33 mouse cellular contexts compared by ENCODE assay signal in the genomic region with DNA sequence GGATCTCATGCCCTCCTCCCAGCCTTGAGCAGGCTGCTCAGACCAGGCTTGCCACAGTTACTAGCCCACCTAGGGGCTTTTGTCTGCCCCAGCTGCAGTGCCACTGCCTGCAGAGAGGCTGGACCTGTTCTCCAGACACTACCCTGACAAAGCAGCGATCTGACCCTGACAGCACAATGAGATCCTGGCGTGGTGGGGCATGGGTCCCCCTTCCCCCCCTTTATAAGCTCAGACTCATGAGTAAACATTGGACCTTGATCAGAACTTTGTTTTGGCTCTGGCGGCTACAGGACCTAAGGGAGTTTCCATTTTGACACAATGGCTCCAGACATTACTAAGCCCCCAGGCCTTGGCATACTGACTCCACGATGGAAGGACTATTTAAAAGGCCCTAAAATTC. TPM values are rescaled to one million over a fixed set of nuclear protein-coding genes. Genes with fewer than 3 reads are reported as not detected.
DNase-seq lines count a peak whose midpoint lies in the region; ATAC-seq and TF ChIP-seq lines count a peak whose summit lies in the region.
"Had no signal": no experiment of that assay in that cellular context is flagged by ENCODE, and none has a peak within 500 bp of the region (broad histone marks: within the 10 kb centered on the region; RNA-seq: fewer than 3 reads in every experiment).

No protein-coding gene starts in this region.

- no peaks in the 10 kb centered on the region for H3K9me3 ChIP-seq in forebrain, embryonic 13.5 days (replicated peaks)
- H3K9me3 ChIP-seq in forebrain, embryonic 16.5 days (ENCODE audit: control insufficient read depth, low read length), result no peaks in the 10 kb centered on the region
- no peaks in the 10 kb centered on the region for H3K9me3 ChIP-seq in midbrain, embryonic 11.5 days (ENCODE audit: control insufficient read depth, low read length)
- no peaks in the 10 kb centered on the region for H3K9me3 ChIP-seq in midbrain, postnatal 0 days (ENCODE audit: low read length)
- H3K9me3 ChIP-seq: embryonic facial prominence, embryonic 13.5 days; heart, embryonic 13.5 days; hindbrain, embryonic 12.5 days; limb, embryonic 12.5 days; neural tube, embryonic 15.5 days; stomach, embryonic 15.5 days had no signal

- DNase-seq in midbrain, embryonic 11.5 days (ENCODE audit: low spot score, missing footprints), result peak; percentile 78
- DNase-seq in midbrain, postnatal 0 days (ENCODE audit: low spot score), result no peak
- DNase-seq in Muller cell, postnatal 12 days (ENCODE audit: inconsistent ontology term), result peak; percentile 24
- DNase-seq in heart, adult 8-10 months (ENCODE audit: low spot score), result no peak
- DNase-seq in left cerebral cortex, postnatal 14 days (ENCODE audit: low spot score in 2 of 2), result no peak
- DNase-seq: adrenal gland, postnatal 14 days; cerebellum, adult 18-20 months; cerebellum, postnatal 10 days; forebrain, postnatal 0 days; heart, adult 2 months; heart, postnatal 10 days; kidney, postnatal 25 days; liver, postnatal 0 days; lung, postnatal 4 days; retina, postnatal 1 day; right cerebral cortex, postnatal 25 days; thymus, postnatal 14 days had no signal

- intact Hi-C loops in left cerebral cortex, postnatal 14 days (cut with DNase I), result no loop called here

- TF ChIP-seq CTCF in midbrain, postnatal 0 days (IDR thresholded peaks at IDR 0.05), result no peak

- H3K9ac ChIP-seq in forebrain, embryonic 13.5 days, result peak overlapping the region; percentile 2; the same call in 1 of the 2 replicates
- no peak overlapping the region for H3K9ac ChIP-seq in forebrain, embryonic 16.5 days (replicated peaks; ENCODE audit: low read depth, low read length)
- H3K9ac ChIP-seq in midbrain, embryonic 11.5 days (ENCODE audit: low read length), result no peak overlapping the region
- H3K9ac ChIP-seq in midbrain, postnatal 0 days (replicated peaks; ENCODE audit: low read length, poor library complexity, severe bottlenecking), result no peak overlapping the region
- H3K9ac ChIP-seq: embryonic facial prominence, embryonic 13.5 days; forebrain, postnatal 0 days; heart, embryonic 13.5 days; hindbrain, embryonic 12.5 days; limb, embryonic 12.5 days; liver, postnatal 0 days; neural tube, embryonic 15.5 days; stomach, embryonic 15.5 days had no signal

- no peak overlapping the region for H3K27ac ChIP-seq in forebrain, embryonic 13.5 days
- no peak overlapping the region for H3K27ac ChIP-seq in forebrain, embryonic 16.5 days (ENCODE audit: low read length)
- no peak overlapping the region for H3K27ac ChIP-seq in midbrain, embryonic 11.5 days (ENCODE audit: low read depth, low read length)
- H3K27ac ChIP-seq in midbrain, postnatal 0 days (ENCODE audit: low read depth, low read length), result no peak overlapping the region
- H3K27ac ChIP-seq: embryonic facial prominence, embryonic 13.5 days; forebrain, embryonic 10.5 days; heart, adult 2 months; heart, embryonic 13.5 days; hindbrain, embryonic 12.5 days; limb, embryonic 12.5 days; neural tube, embryonic 15.5 days; stomach, embryonic 15.5 days had no signal

- 13% methylated on average over 4 of the region's 4 CpGs for WGBS in forebrain, embryonic 13.5 days
- WGBS in forebrain, embryonic 16.5 days, result 5% methylated on average over 4 of the region's 4 CpGs
- 15% methylated on average over 4 of the region's 4 CpGs for WGBS in midbrain, embryonic 11.5 days
- 14% methylated on average over 4 of the region's 4 CpGs for WGBS in midbrain, postnatal 0 days

- no peaks in the 10 kb centered on the region for H3K36me3 ChIP-seq in forebrain, embryonic 13.5 days (ENCODE audit: poor library complexity, severe bottlenecking)
- H3K36me3 ChIP-seq in forebrain, embryonic 16.5 days (ENCODE audit: control insufficient read depth, insufficient read depth), result no peaks in the 10 kb centered on the region
- H3K36me3 ChIP-seq in midbrain, embryonic 11.5 days (ENCODE audit: control insufficient read depth, insufficient read depth, low read length), result no peaks in the 10 kb centered on the region
- H3K36me3 ChIP-seq in midbrain, postnatal 0 days (ENCODE audit: insufficient read depth, low read length), result no peaks in the 10 kb centered on the region
- H3K36me3 ChIP-seq: embryonic facial prominence, embryonic 13.5 days; forebrain, embryonic 10.5 days; heart, embryonic 13.5 days; hindbrain, embryonic 12.5 days; limb, embryonic 12.5 days; neural tube, embryonic 15.5 days; stomach, embryonic 15.5 days had no signal

- no peak for ATAC-seq in forebrain, embryonic 13.5 days
- no peak for ATAC-seq in forebrain, embryonic 16.5 days
- no peak for ATAC-seq in midbrain, embryonic 11.5 days (ENCODE audit: low FRiP score)
- ATAC-seq in midbrain, postnatal 0 days (ENCODE audit: low FRiP score), result no peak
- ATAC-seq: forebrain, postnatal 0 days; intestine, postnatal 0 days; liver, postnatal 0 days; lung, postnatal 0 days had no signal

- no peaks in the 10 kb centered on the region for H3K27me3 ChIP-seq in forebrain, embryonic 13.5 days
- H3K27me3 ChIP-seq in forebrain, embryonic 16.5 days (replicated peaks; ENCODE audit: control insufficient read depth, insufficient read depth, low read length), result no peaks in the 10 kb centered on the region
- no peaks in the 10 kb centered on the region for H3K27me3 ChIP-seq in midbrain, embryonic 11.5 days (ENCODE audit: control insufficient read depth, insufficient read depth, low read length)
- H3K27me3 ChIP-seq in midbrain, postnatal 0 days (ENCODE audit: insufficient read depth, low read length), result no peaks in the 10 kb centered on the region
- H3K27me3 ChIP-seq: CH12.LX; embryonic facial prominence, embryonic 13.5 days; heart, embryonic 13.5 days; hindbrain, embryonic 12.5 days; limb, embryonic 12.5 days; neural tube, embryonic 15.5 days; stomach, embryonic 15.5 days had no signal

- H3K4me2 ChIP-seq in forebrain, embryonic 13.5 days, result no peak overlapping the region
- no peak overlapping the region for H3K4me2 ChIP-seq in forebrain, embryonic 16.5 days (ENCODE audit: low read length)
- no peak overlapping the region for H3K4me2 ChIP-seq in midbrain, embryonic 11.5 days
- no peak overlapping the region for H3K4me2 ChIP-seq in midbrain, postnatal 0 days (ENCODE audit: low read depth, low read length, poor library complexity, severe bottlenecking)
- H3K4me2 ChIP-seq: embryonic facial prominence, embryonic 13.5 days; heart, embryonic 13.5 days; hindbrain, embryonic 12.5 days; limb, embryonic 12.5 days; liver, embryonic 11.5 days; neural tube, embryonic 15.5 days; stomach, embryonic 15.5 days had no signal

- H3K4me3 ChIP-seq in forebrain, embryonic 13.5 days, result no peak overlapping the region
- no peak overlapping the region for H3K4me3 ChIP-seq in forebrain, embryonic 16.5 days (replicated peaks; ENCODE audit: low read length)
- no peak overlapping the region for H3K4me3 ChIP-seq in midbrain, embryonic 11.5 days (ENCODE audit: low read depth, low read length)
- H3K4me3 ChIP-seq in midbrain, postnatal 0 days (ENCODE audit: low read depth, low read length), result no peak overlapping the region
- H3K4me3 ChIP-seq: embryonic facial prominence, embryonic 13.5 days; forebrain, embryonic 10.5 days; heart, adult 2 months; heart, embryonic 13.5 days; hindbrain, embryonic 12.5 days; limb, embryonic 12.5 days; megakaryocyte, embryonic 14.5 days; neural tube, embryonic 15.5 days; stomach, embryonic 15.5 days had no signal

- H3K4me1 ChIP-seq in forebrain, embryonic 13.5 days, result peaks cover 3% of the 10 kb centered on the region; the same call in 1 of the 2 replicates
- no peaks in the 10 kb centered on the region for H3K4me1 ChIP-seq in forebrain, embryonic 16.5 days (replicated peaks; ENCODE audit: control insufficient read depth, insufficient read depth, low read length)
- H3K4me1 ChIP-seq in midbrain, embryonic 11.5 days (ENCODE audit: control insufficient read depth, insufficient read depth, low read length), result peaks cover 4% of the 10 kb centered on the region
- no peaks in the 10 kb centered on the region for H3K4me1 ChIP-seq in midbrain, postnatal 0 days (ENCODE audit: insufficient read depth, low read length)
- H3K4me1 ChIP-seq: embryonic facial prominence, embryonic 13.5 days; heart, embryonic 13.5 days; limb, embryonic 12.5 days; neural tube, embryonic 15.5 days; stomach, embryonic 15.5 days had no signal

RNA-seq across cellular contexts. Expression of a gene that starts 10.1 kb away (rescaled TPM):
- 164 and 177 TPM in 2 replicates for polyA plus RNA-seq in forebrain, embryonic 13.5 days (2015; fragmentation: Nextera tagmentation; extraction: Ambion mirVana)
- polyA plus RNA-seq in forebrain, embryonic 16.5 days (2015; fragmentation: Nextera tagmentation; extraction: Ambion mirVana), result 154 and 163 TPM in 2 replicates
- polyA plus RNA-seq in midbrain, embryonic 11.5 days (2014; fragmentation: Nextera tagmentation; extraction: Ambion mirVana), result 57.6 and 61.2 TPM in 2 replicates
- 66.9 and 70.7 TPM in 2 replicates for total RNA-seq in midbrain, postnatal 0 days (2014; rRNA removed)
- 35.3 and 41.8 TPM in 2 replicates for polyA plus RNA-seq in midbrain, postnatal 0 days (2015; fragmentation: Nextera tagmentation; extraction: Ambion mirVana)
- 10 to 100 TPM; 20.0 to 27.3 (median 24.3) TPM for total RNA-seq in heart, adult 8-10 months (2022)
- total RNA-seq in left cerebral cortex, postnatal 14 days (2021), result 10 to 100 TPM; 66.6 to 82.9 TPM

RNA-seq across cellular contexts. Expression of a gene that starts 45.1 kb away (rescaled TPM):
- polyA plus RNA-seq in forebrain, embryonic 13.5 days (2015; fragmentation: Nextera tagmentation; extraction: Ambion mirVana), result 6.9 and 7.0 TPM in 2 replicates
- polyA plus RNA-seq in forebrain, embryonic 16.5 days (2015; fragmentation: Nextera tagmentation; extraction: Ambion mirVana), result 10.3 and 12.4 TPM in 2 replicates
- 6.4 and 7.6 TPM in 2 replicates for polyA plus RNA-seq in midbrain, embryonic 11.5 days (2014; fragmentation: Nextera tagmentation; extraction: Ambion mirVana)
- total RNA-seq in midbrain, postnatal 0 days (2014; rRNA removed), result 9.1 and 11.0 TPM in 2 replicates
- 6.8 and 7.3 TPM in 2 replicates for polyA plus RNA-seq in midbrain, postnatal 0 days (2015; fragmentation: Nextera tagmentation; extraction: Ambion mirVana)
- 1 to 10 TPM; 4.1 to 5.2 (median 4.7) TPM for total RNA-seq in heart, adult 8-10 months (2022)
- total RNA-seq in left cerebral cortex, postnatal 14 days (2021), result 1 to 10 TPM; 8.1 to 9.0 TPM

RNA-seq across cellular contexts. Expression of a gene that starts 59.2 kb away (rescaled TPM):
- polyA plus RNA-seq in forebrain, embryonic 13.5 days (2015; fragmentation: Nextera tagmentation; extraction: Ambion mirVana), result 55.2 and 56.9 TPM in 2 replicates
- 34.1 and 39.0 TPM in 2 replicates for polyA plus RNA-seq in forebrain, embryonic 16.5 days (2015; fragmentation: Nextera tagmentation; extraction: Ambion mirVana)
- 145 and 155 TPM in 2 replicates for polyA plus RNA-seq in midbrain, embryonic 11.5 days (2014; fragmentation: Nextera tagmentation; extraction: Ambion mirVana)
- 5.4 and 7.4 TPM in 2 replicates for total RNA-seq in midbrain, postnatal 0 days (2014; rRNA removed)
- 8.8 and 10.6 TPM in 2 replicates for polyA plus RNA-seq in midbrain, postnatal 0 days (2015; fragmentation: Nextera tagmentation; extraction: Ambion mirVana)
- not detected for total RNA-seq in heart, adult 8-10 months (2022)
- total RNA-seq in left cerebral cortex, postnatal 14 days (2021), result under 1 TPM; 0.18 to 0.47 TPM
- total RNA-seq: heart, adult 2 months; layer of hippocampus, adult 18-20 months; left cerebral cortex, adult 18-20 months had no signal
- polyA plus RNA-seq: heart, adult 2 months had no signal

Comparison
In these comparisons a context has a peak if more than half of its experiments do, and no peak if none do; other contexts are left out.
1. DNase-seq: peak in midbrain, embryonic 11.5 days (single experiment) and Muller cell, postnatal 12 days (single experiment); none in midbrain, postnatal 0 days (single experiment), heart, adult 8-10 months (single experiment) and left cerebral cortex, postnatal 14 days (0 of 2).